Mouse (Mus musculus): ENCODE results near the gene Acta2.
A peak's percentile ranks its signal among the peaks of the same experiment; 100 is the strongest.

Gene Acta2

DNA sequence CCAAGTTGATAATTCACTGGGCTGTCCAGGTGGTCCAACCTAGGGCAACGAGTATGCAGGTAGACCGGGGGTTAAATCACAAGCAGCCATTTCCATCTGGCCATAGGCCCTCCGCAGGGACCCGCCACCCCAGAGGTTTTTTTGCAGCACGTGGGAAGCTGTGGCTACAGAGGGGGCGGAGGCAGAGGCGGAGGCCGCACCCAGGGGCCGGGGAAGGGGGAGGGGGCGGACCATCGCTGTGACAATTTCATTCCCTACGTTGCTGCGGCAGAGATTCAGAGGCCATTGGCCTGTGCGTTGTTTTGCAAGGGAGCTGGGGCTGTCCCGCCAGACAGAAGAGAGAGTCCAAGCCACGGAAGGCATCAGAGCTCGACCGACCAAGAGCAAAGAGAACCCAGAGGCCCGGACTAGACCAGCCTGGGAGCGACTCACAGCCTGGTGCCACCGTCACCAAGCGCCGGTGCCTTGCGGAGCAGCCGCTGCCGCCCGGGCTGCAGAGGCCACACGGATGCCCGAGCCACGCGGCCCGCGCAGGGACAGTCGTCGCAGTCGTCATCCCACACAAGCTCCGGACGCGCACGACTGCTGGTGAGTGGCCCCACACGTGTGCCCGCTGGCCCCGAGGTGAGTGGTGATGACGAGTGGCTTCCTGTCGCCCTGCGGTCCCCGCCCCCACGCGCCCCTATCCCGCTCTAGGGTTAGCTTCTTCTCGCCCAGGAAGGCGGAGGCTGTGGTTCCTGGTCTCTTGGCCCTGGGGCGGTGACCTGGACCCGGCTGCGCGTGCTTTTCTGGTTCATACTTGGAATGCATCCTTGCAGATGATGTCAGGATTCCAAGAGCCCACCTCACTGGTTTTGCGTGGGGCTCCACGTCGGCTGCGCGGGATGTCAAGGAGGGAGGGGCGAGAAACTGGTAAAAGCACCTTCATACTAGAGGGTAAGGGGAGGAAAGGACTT lies 63.1 kb downstream of the Acta2 start, which contains the start of gene Stambpl1:
Gene Stambpl1, plus strand, starts transcription at position 222 of the 956 bp plus-strand sequence.
- DNase-seq (ENCODE audit: low spot score) = peak; percentile 39

DNA sequence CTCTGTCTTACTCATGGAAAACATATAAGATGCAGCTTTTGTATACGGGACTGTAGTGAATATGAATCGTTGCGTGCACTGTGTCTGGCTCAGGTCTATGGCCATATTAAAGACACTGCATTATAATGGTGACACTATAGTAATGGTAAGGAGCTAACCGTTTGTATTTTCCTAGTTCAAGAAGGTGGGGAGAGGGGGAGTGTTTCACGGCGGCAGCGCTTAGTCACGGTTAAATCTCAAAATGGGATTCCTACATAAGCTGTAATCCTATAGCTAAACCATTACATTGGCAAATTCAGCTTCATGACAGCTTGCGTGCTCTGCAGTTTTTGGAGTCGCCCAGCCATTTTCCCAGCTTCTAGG lies 63.8 kb downstream of the Acta2 start:
- DNase-seq (ENCODE audit: low spot score) = no peak

All from ovary, postnatal 10 days (tissue).